Mouse (Mus musculus) lung, adult 2 months (tissue): Measurements from ENCODE around the gene Gga1.

Experiments used
- CTCF ChIP-seq: fragments of 200-500 bp; IDR thresholded peaks from 2 replicates; pipeline ENCODE4 v1.5.1; 2011; ENCODE audit warnings: mild to moderate bottlenecking, low read length, control low read depth; ENCODE audit not compliant: insufficient read depth
- POLR2A ChIP-seq: fragments of 200-500 bp; IDR thresholded peaks from 2 replicates; pipeline ENCODE4 v1.6.1; 2011; ENCODE audit warnings: low read depth, mild to moderate bottlenecking, control low read depth, low read length, borderline replicate concordance; ENCODE audit errors: extremely low read depth

DNA sequence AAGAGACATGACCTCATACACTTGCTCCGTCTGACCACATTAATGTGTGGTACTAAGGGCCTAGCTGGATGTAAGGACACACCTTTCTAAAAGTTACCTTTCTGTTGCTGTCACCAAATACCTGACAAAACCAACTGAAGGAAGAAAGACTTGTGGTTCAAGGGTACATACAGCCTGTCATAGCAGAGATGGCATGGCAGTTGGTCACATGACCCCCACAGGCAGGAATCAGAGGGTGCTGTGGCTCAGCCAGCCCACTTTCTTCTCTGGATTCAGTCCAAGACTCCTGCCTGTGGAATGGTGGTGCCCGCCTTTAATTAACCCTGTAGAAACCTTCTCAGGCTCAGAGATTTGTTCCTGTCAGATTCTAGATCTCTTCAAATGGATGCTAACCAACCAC, 13.8 kb upstream of the Gga1 start:
- TF ChIP-seq POLR2A (no peak), CTCF (no peak)
